Mouse (Mus musculus): ENCODE data around the gene Psmb6. TPM values are rescaled to one million over a fixed set of nuclear protein-coding genes. Genes with fewer than 3 reads are reported as not detected.
"Not testable (repeated sequence)": the region's sequence is repeated elsewhere in the genome, so short reads cannot be mapped to it uniquely, and the experiment has no call there.

Gene Psmb6
- polyA plus RNA-seq, 1 experiment: 294 TPM

DNA sequence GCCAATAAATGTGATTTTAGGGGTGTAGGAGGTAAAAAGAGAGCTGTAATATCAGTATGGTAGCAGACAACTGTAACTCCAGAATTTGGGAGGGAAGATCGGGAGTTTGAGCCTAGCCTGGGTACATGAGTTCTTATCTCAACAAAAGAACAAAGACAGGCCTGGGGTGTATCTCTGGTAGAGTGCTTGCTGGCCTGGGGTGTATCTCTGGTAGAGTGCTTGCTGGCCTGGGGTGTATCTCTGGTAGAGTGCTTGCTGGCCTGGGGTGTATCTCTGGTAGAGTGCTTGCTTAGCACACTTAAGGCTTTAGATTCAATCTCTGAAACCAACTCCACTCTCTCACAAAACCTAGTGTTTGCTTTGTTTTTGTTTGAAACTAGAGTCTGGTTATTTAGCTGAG, 45.4 kb downstream of the Psmb6 start:
- DNase-seq (ENCODE audit: low spot score): not testable (repeated sequence)

DNA sequence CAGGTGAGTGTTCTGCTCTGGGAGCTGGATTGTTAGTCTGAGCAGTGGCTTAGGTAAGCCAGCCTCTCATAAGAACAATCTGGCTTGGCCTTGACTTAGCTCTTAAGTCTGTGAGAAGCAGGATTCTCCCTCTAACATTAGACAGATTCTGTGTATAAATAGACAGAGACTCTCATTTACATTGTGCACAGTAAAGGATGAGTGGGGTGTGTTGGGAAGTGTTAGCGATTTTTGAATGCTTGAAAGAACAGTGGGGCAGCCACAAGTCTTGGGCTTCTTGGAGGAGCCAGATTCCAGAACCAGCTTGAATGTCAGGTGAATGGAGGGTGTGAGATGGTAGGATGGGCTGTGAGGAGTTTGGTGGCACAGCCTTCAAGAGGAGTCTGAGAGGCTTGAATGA, 46.5 kb downstream of the Psmb6 start:
- no peak for DNase-seq (ENCODE audit: low spot score)

DNA sequence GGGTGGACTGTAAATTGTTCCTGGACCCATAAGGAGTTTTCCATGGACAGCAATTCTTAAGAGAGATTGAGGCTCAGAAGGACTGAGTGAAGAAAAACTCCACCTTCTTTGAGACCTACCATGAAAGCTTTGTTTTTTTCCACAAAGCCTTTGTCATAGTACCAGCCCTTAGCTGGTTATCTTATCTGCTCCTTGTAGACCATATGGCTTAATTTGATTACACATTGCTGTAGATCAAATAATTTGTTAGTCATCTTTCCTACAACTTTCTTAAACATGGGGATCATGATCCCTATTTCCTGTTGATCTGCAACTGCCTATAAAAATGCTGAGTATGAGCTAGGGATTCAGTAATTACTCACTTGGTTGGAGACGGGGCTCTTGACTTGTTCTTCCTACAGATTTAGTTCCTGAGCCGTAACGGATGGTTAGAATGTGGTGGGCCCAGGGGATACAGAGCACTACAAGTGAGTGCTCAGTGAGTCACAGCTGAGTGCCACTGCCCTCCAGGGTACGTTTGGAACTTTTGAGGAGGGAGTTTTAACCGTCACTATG, 47.3 kb downstream of the Psmb6 start:
- DNase-seq (ENCODE audit: low spot score): no peak

DNA sequence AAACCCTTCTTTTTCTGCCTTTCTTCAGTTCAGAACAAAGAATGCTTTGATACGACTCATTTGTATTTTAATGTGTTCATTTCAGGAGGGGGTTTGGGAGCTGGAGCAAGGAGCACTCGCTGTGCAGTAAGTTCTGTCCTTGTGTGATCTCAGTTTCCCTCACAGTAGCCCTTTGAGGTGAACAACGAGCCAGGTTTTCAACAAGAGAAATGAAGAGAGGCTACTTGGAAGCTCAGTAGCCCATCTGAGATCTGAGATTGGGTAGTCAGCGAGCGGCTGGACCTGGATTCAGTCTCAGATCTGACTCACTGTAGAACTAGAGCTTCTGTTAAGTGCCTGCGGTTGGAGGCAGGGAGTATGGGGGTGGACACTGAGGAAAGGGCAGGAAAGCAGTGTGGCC, 48.7 kb downstream of the Psmb6 start:
- DNase-seq (ENCODE audit: low spot score): no peak

- DNase-seq (ENCODE audit: low spot score): no peak
Observed at GRCm38 (mm10) chr11:70577201-70577600, 52.0 kb downstream of the Psmb6 start.

Other genes starting within 250 kb of the Psmb6 start
- 0.14 and 0.21 TPM in 2 replicates for gene Alox12e, start 202.7 kb upstream of the Psmb6 start, polyA plus RNA-seq (2012; rRNA removed)
- gene Alox15, start 173.3 kb upstream of the Psmb6 start, polyA plus RNA-seq (2012; rRNA removed): 0.80 and 1.3 TPM in 2 replicates
- 11.1 and 15.3 TPM in 2 replicates for gene Pelp1, start 115.3 kb upstream of the Psmb6 start, polyA plus RNA-seq (2012; rRNA removed)
- 18.5 and 22.0 TPM in 2 replicates for gene Arrb2, start 92.7 kb upstream of the Psmb6 start, polyA plus RNA-seq (2012; rRNA removed)
- 20.1 and 20.8 TPM in 2 replicates for gene Med11, start 73.4 kb upstream of the Psmb6 start, polyA plus RNA-seq (2012; rRNA removed)
- gene Zmynd15, start 65.9 kb upstream of the Psmb6 start, polyA plus RNA-seq (2012; rRNA removed): 3.9 and 4.4 TPM in 2 replicates
- gene Cxcl16, start 65.4 kb upstream of the Psmb6 start, polyA plus RNA-seq (2012; rRNA removed): 28.9 and 29.2 TPM in 2 replicates
- 0.72 and 0.80 TPM in 2 replicates for gene Tm4sf5, start 20.1 kb upstream of the Psmb6 start, polyA plus RNA-seq (2012; rRNA removed)
- 0.43 and 0.72 TPM in 2 replicates for gene Vmo1, start 10.8 kb upstream of the Psmb6 start, polyA plus RNA-seq (2012; rRNA removed)
- 0.14 and 0.15 TPM in 2 replicates for gene Gltpd2, start 6.2 kb upstream of the Psmb6 start, polyA plus RNA-seq (2012; rRNA removed)
- gene Gm40193, start 7.6 kb downstream of the Psmb6 start, polyA plus RNA-seq (2012; rRNA removed): not detected in 2 replicates
- 33.6 and 38.7 TPM in 2 replicates for gene Pld2, start 14.7 kb downstream of the Psmb6 start, polyA plus RNA-seq (2012; rRNA removed)
- 87.2 and 89.1 TPM in 2 replicates for gene Mink1, start 37.5 kb downstream of the Psmb6 start, polyA plus RNA-seq (2012; rRNA removed)
- not detected in 2 replicates for gene 4930544D05Rik, start 90.5 kb downstream of the Psmb6 start, polyA plus RNA-seq (2012; rRNA removed)
- gene Chrne, start 93.8 kb downstream of the Psmb6 start, polyA plus RNA-seq (2012; rRNA removed): 0.40 and 0.44 TPM in 2 replicates
- gene Gp1ba, start 113.8 kb downstream of the Psmb6 start, polyA plus RNA-seq (2012; rRNA removed): 0.01 and 0.10 TPM in 2 replicates
- gene Rnf167, start 121.9 kb downstream of the Psmb6 start, polyA plus RNA-seq (2012; rRNA removed): 116 and 119 TPM in 2 replicates
- 93.9 and 96.9 TPM in 2 replicates for gene Slc25a11, start 122.1 kb downstream of the Psmb6 start, polyA plus RNA-seq (2012; rRNA removed)
- 1,258 and 1,344 TPM in 2 replicates for gene Pfn1, start 129.3 kb downstream of the Psmb6 start, polyA plus RNA-seq (2012; rRNA removed)
- 104 and 126 TPM in 2 replicates for gene Eno3, start 131.8 kb downstream of the Psmb6 start, polyA plus RNA-seq (2012; rRNA removed)
- gene Spag7, start 144.0 kb downstream of the Psmb6 start, polyA plus RNA-seq (2012; rRNA removed): 89.4 and 93.2 TPM in 2 replicates
- 16.6 and 25.4 TPM in 2 replicates for gene Camta2, start 162.7 kb downstream of the Psmb6 start, polyA plus RNA-seq (2012; rRNA removed)
- gene Inca1, start 174.8 kb downstream of the Psmb6 start, polyA plus RNA-seq (2012; rRNA removed): 4.3 and 5.1 TPM in 2 replicates
- gene Kif1c, start 175.2 kb downstream of the Psmb6 start, polyA plus RNA-seq (2012; rRNA removed): 77.5 and 105 TPM in 2 replicates
- gene Zfp3, start 238.8 kb downstream of the Psmb6 start, polyA plus RNA-seq (2012; rRNA removed): 5.8 and 6.5 TPM in 2 replicates

Data from urinary bladder, adult 2 months (tissue).